Mouse (Mus musculus): ENCODE measurements around the gene Clec2d.

DNA sequence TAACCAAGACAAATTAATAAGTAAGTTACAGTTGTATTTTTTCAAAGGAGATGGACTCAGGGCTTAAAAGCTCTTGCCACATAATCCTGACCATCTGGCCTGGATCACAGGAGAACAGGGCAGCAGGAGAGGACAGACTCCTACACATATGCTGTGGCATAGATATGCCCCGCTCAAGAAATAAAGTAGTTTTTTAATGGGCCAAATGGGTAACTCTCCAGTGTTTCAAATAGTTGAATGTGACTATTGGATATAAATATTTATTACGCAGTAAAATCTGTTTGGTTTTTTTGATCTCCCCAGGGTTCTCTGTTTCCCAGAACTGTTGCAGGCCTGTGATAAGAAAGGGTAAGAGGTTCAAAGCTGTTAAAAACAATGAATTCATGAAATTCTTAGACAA is 1.1 kb upstream of the Clec2d start:
- TF ChIP-seq CTCF (IDR thresholded peaks at IDR 0.05; ENCODE audit: low read depth) (no peak), EP300 (IDR thresholded peaks at IDR 0.05; ENCODE audit: low read depth) (no peak)

Data from heart, postnatal 0 days (tissue).